Mouse (Mus musculus) forebrain, embryonic 14.5 days (tissue): Measurements from ENCODE around the gene Slc22a23. TPM values are rescaled to one million over a fixed set of nuclear protein-coding genes. Genes with fewer than 3 reads are reported as not detected.

Source experiments
- ATAC-seq: fragments of 200-750 bp; cut with Nextera tagmentation; 2 replicates; pipeline ENCODE4 v1.8.0; 2017; ENCODE audit warnings: mild to moderate bottlenecking, moderate library complexity
- DNase-seq: peaks from one replicate; pipeline ENCODE4 v3.0.0-alpha.2; 2015; ENCODE audit warnings: low spot score
- H3K27ac ChIP-seq: fragments of 300-500 bp; sonication (generic); 2 replicates; pipeline ENCODE4 v1.5.1; 2014; ENCODE audit warnings: low read depth, mild to moderate bottlenecking, control low read depth, low read length, moderate library complexity
- H3K27me3 ChIP-seq: fragments of 300-500 bp; sonication (generic); replicated peaks from 2 replicates; pipeline ENCODE4 v1.6.1; 2014; ENCODE audit warnings: low read length, control low read depth, mixed read lengths; ENCODE audit not compliant: control insufficient read depth, insufficient read depth
- H3K36me3 ChIP-seq: fragments of 300-500 bp; sonication (generic); 2 replicates; pipeline ENCODE4 v1.6.1; 2014; ENCODE audit warnings: low read length, control low read depth; ENCODE audit not compliant: control insufficient read depth, insufficient read depth
- H3K4me1 ChIP-seq: fragments of 300-500 bp; sonication (generic); 2 replicates; pipeline ENCODE4 v1.6.1; 2014; ENCODE audit warnings: antibody characterized with exemption, low read length, control low read depth; ENCODE audit not compliant: control insufficient read depth, insufficient read depth
- H3K4me2 ChIP-seq: fragments of 300-500 bp; sonication (generic); 2 replicates; pipeline ENCODE4 v1.6.1; 2014; ENCODE audit warnings: mild to moderate bottlenecking, control low read depth, low read length
- H3K4me3 ChIP-seq: fragments of 300-500 bp; sonication (generic); 2 replicates; pipeline ENCODE4 v1.5.1; 2014; ENCODE audit warnings: low read depth, low read length, control low read depth
- H3K9ac ChIP-seq: fragments of 300-500 bp; sonication (generic); 2 replicates; pipeline ENCODE4 v1.6.1; 2014; ENCODE audit warnings: mild to moderate bottlenecking, low read length, control low read depth, moderate library complexity
- H3K9me3 ChIP-seq: fragments of 300-500 bp; sonication (generic); replicated peaks from 2 replicates; pipeline ENCODE4 v1.6.1; 2016; ENCODE audit warnings: low read length, control low read depth, mixed read lengths; ENCODE audit not compliant: control insufficient read depth
- WGBS: fragments of 180-500 bp; shearing (Covaris S2); extraction: QIAGEN DNeasy Blood & Tissue Kit; methylation state at CpG from one replicate; pipeline ENCODE4 v1.1.7; 2014; 5-methylcytosine and 5-hydroxymethylcytosine counted together
- polyA plus RNA-seq: library from polyadenylated mRNA; unstranded; fragments of >200 nt; fragmentation: Nextera tagmentation; extraction: Ambion mirVana; gene quantifications from 2 replicates; pipeline ENCODE4 v1.2.1, GENCODE M21; 2014

The Slc22a23 gene
- polyA plus RNA-seq, 1 experiment from 2014 or later = 14.2 TPM

GRCm38 (mm10) chr13:34311593-34311992 lies 33.4 kb downstream of the Slc22a23 start:
- ATAC-seq = no peak
- no peaks in the 10 kb centered on the region for H3K27me3 ChIP-seq
- no peak overlapping the region for H3K27ac ChIP-seq
- H3K4me2 ChIP-seq = no peak overlapping the region
- H3K4me1 ChIP-seq = peaks cover 6% of the 10 kb centered on the region
- no peak overlapping the region for H3K9ac ChIP-seq
- H3K4me3 ChIP-seq = no peak overlapping the region
- DNase-seq = no peak
- WGBS = 69% methylated on average over 2 of the region's 2 CpGs
- no peaks in the 10 kb centered on the region for H3K9me3 ChIP-seq
- no peaks in the 10 kb centered on the region for H3K36me3 ChIP-seq

GRCm38 (mm10) chr13:34308604-34308927 lies 36.4 kb downstream of the Slc22a23 start:
- DNase-seq = no peak

GRCm38 (mm10) chr13:34307696-34308603 lies 37.0 kb downstream of the Slc22a23 start:
- Histone ChIP-seq H3K9ac (no peak overlapping the region), H3K9me3 (no peaks in the 10 kb centered on the region), H3K4me3 (no peak overlapping the region), H3K4me2 (no peak overlapping the region), H3K36me3 (peaks cover 4% of the 10 kb centered on the region; the same call in 1 of the 2 replicates), H3K4me1 (peaks cover under 1% of the 10 kb centered on the region), H3K27me3 (no peaks in the 10 kb centered on the region), H3K27ac (no peak overlapping the region)
- ATAC-seq (no peak), DNase-seq (no peak)
- 53% methylated on average over 7 of the region's 7 CpGs for WGBS

More at GRCm38 (mm10) chr13:34308604-34308927, 36.4 kb downstream of the Slc22a23 start:
- Histone ChIP-seq H3K9me3 (no peaks in the 10 kb centered on the region), H3K4me1 (peaks cover 6% of the 10 kb centered on the region), H3K27me3 (no peaks in the 10 kb centered on the region), H3K27ac (no peak overlapping the region), H3K36me3 (peaks cover 4% of the 10 kb centered on the region; the same call in 1 of the 2 replicates), H3K4me2 (no peak overlapping the region), H3K4me3 (no peak overlapping the region), H3K9ac (no peak overlapping the region)
- 91% methylated on average over 3 of the region's 3 CpGs for WGBS
- ATAC-seq = no peak

GRCm38 (mm10) chr13:34305964-34306671 lies 38.9 kb downstream of the Slc22a23 start:
- no peak overlapping the region for H3K27ac ChIP-seq
- no peaks in the 10 kb centered on the region; the same call in 1 of the 2 replicates for H3K4me1 ChIP-seq
- no peak overlapping the region for H3K4me2 ChIP-seq
- 93% methylated on average over 2 of the region's 2 CpGs for WGBS
- DNase-seq (no peak), ATAC-seq (no peak)
- no peaks in the 10 kb centered on the region for H3K27me3 ChIP-seq
- H3K36me3 ChIP-seq = peaks cover 4% of the 10 kb centered on the region; the same call in 1 of the 2 replicates
- H3K4me3 ChIP-seq = no peak overlapping the region
- H3K9ac ChIP-seq = no peak overlapping the region
- H3K9me3 ChIP-seq = no peaks in the 10 kb centered on the region

GRCm38 (mm10) chr13:34304896-34305295 lies 40.1 kb downstream of the Slc22a23 start:
- DNase-seq (no peak), ATAC-seq (no peak)
- Histone ChIP-seq H3K9ac (no peak overlapping the region), H3K4me3 (no peak overlapping the region), H3K4me1 (no peaks in the 10 kb centered on the region; the same call in 1 of the 2 replicates), H3K36me3 (peaks cover 4% of the 10 kb centered on the region; the same call in 1 of the 2 replicates), H3K4me2 (no peak overlapping the region), H3K9me3 (no peaks in the 10 kb centered on the region), H3K27me3 (no peaks in the 10 kb centered on the region), H3K27ac (no peak overlapping the region)
- 91% methylated on average over 3 of the region's 3 CpGs for WGBS

GRCm38 (mm10) chr13:34303386-34304016 lies 41.5 kb downstream of the Slc22a23 start:
- H3K9ac ChIP-seq = no peak overlapping the region
- no peak overlapping the region for H3K4me2 ChIP-seq
- no peak overlapping the region for H3K27ac ChIP-seq
- H3K27me3 ChIP-seq = no peaks in the 10 kb centered on the region
- ATAC-seq (no peak), DNase-seq (no peak)
- peaks cover 15% of the 10 kb centered on the region for H3K36me3 ChIP-seq
- no peaks in the 10 kb centered on the region; the same call in 1 of the 2 replicates for H3K4me1 ChIP-seq
- no peaks in the 10 kb centered on the region for H3K9me3 ChIP-seq
- H3K4me3 ChIP-seq = no peak overlapping the region
- 69% methylated on average over 6 of the region's 6 CpGs for WGBS

- H3K27me3 ChIP-seq = no peaks in the 10 kb centered on the region
- WGBS = 31% methylated on average over 3 of the region's 3 CpGs
- DNase-seq (no peak), ATAC-seq (no peak)
- H3K4me2 ChIP-seq = no peak overlapping the region
- peaks cover 30% of the 10 kb centered on the region for H3K36me3 ChIP-seq
- H3K9ac ChIP-seq = no peak overlapping the region
- no peak overlapping the region for H3K27ac ChIP-seq
- no peaks in the 10 kb centered on the region for H3K9me3 ChIP-seq
- no peak overlapping the region for H3K4me3 ChIP-seq
- H3K4me1 ChIP-seq = no peaks in the 10 kb centered on the region
Observed at GRCm38 (mm10) chr13:34301585-34301984, 43.4 kb downstream of the Slc22a23 start.

GRCm38 (mm10) chr13:34299351-34300333 lies 45.3 kb downstream of the Slc22a23 start:
- Histone ChIP-seq H3K4me3 (no peak overlapping the region), H3K36me3 (peaks cover 26% of the 10 kb centered on the region), H3K9ac (no peak overlapping the region), H3K4me2 (no peak overlapping the region), H3K9me3 (no peaks in the 10 kb centered on the region), H3K4me1 (no peaks in the 10 kb centered on the region), H3K27ac (no peak overlapping the region), H3K27me3 (no peaks in the 10 kb centered on the region)
- DNase-seq = no peak
- ATAC-seq = no peak
- 90% methylated on average over 7 of the region's 7 CpGs for WGBS
